Mouse (Mus musculus) adrenal gland, postnatal 36 days (tissue): ENCODE measurements around the gene Carns1. TPM values are rescaled to one million over a fixed set of nuclear protein-coding genes. Genes with fewer than 3 reads are reported as not detected.

Source experiments
- DNase-seq, 2 experiments: peaks; one replicate each; pipeline ENCODE4 v3.0.0; 2021; ENCODE audit warnings: mixed read lengths in 1 of 2
- long read RNA-seq, 2 experiments: library from polyadenylated mRNA; stranded (forward); transcript quantifications; one replicate each; pipeline ENCODE4 v2.0.0; 2021; ENCODE audit warnings: borderline sequencing depth in 2 of 2
- total RNA-seq, 2 experiments: library from RNA; stranded (reverse); gene quantifications; 2 replicates each; pipeline ENCODE4 v1.2.3; 2021

Gene Carns1
- total RNA-seq = 1 to 10 TPM; 2.0 to 2.8 TPM
- long read RNA-seq, experiment 1, partial matches to known transcripts = 1 of 4 reads
- long read RNA-seq, experiment 1, other reads (novel, unspliced or antisense) = 1 of 4 reads
- long read RNA-seq, experiment 2, partial matches to known transcripts = 1 of 3 reads
- long read RNA-seq, experiment 2, other reads (novel, unspliced or antisense) = 0 of 3 reads

DNA sequence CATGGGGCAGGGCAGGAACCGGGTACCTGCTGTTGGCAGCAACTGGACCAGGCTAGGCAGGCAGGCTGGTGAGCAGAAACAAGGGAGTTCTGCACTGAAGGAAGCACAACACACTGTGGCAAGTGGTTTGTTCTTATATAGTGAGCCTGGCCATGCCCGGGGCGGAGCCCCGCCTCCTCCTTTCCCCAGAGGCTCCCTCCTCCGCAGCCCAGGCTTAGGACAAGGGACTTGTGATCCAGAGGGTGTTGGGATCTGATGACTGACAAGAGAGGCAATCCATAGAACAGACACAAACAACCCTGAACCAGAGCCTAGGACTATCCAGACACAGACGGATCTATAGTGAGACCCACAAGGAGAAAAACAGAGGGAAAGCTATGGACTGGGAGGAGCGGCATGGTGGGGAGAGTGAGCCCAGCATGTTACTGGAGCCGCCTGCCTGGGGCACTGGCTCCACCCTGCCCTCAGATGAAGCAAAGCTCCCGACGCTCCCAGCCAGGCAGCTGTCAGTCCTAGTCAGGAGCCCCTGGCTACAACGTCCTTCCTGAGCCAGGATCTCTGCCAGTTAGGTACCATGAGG lies at the start of gene Carns1:
Gene Carns1, minus strand, starts transcription at position 112 of the 580 bp plus-strand sequence.
- no peak for DNase-seq

GRCm38 (mm10) chr19:4222165-4222564 lies 46.9 kb upstream of the Carns1 start:
- peak; percentile 54 to 67 for DNase-seq

DNA sequence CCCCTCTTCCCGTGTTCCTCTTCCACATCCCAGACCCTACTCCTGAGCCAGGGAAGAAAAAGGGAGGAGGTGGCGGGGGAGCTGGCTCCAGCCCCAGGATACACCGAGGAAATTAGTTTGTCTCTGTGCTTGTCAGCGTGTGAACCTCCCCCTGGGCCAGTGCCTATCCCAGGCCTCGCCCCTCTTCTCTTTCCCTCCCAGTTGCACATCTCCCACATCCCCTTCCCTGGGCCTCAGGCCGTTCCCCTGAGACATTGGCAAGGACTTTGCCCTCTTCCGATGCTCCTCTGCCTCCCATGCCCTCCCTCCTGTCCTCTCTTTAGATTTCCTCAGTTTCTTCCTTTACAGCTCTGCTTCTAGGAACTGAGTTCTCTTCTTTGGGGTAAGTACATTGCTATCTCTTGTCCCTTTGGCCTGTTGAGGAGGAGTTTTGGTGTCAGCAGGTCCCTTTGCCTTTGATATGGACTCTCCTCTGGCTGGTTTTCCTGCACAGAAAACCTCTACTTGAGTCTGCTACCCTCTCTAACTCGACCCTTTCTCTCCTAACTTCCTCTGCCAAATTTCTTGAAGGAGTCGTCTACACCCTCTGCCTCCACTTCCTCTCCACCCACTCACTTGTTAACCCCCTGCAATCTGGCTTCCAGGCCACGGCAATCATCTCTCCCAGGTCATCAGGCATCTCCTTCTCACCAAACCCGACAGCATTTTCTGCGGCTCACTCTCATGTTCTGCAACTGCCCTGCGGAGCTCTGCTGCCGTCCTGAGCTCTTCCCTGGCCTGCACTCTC lies 45.9 kb upstream of the Carns1 start:
- peak; percentile 24 to 32 for DNase-seq

- DNase-seq = no peak
Measured at GRCm38 (mm10) chr19:4220416-4220815, 45.1 kb upstream of the Carns1 start.

DNA sequence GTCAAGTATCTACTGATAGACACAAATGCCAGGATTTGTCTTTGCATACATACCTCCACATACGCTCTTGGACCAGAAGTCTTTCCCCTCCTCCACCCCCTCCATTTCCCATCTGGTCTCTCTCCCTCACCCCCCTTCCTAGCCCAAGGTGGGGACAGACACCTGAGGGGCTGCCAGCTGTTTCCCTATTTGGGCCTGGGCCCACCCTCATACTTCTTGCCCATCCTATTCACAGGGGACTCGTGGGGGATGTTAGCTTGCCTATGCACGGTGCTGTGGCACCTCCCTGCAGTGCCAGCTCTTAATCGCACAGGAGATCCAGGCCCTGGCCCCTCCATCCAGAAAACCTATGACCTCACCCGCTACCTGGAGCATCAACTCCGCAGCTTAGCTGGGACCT lies 44.7 kb upstream of the Carns1 start:
- DNase-seq = no peak

DNA sequence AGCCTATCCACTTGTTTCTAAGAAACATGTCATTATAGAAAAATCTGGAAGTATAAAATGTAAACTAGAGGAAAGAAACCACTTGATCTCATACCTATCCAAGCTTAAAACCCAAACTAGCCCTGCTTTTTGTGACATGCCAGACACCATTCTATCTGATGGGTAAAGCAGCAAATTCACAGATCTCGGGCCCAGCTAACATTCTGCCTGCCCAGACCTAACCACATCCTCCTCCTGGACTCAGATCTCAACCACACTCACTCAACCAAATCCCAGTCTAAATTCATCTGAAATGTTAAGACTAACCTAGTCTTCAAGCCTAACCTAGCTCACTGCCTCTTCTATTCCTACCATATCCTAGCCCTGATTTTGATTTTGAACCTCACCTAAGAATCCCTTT lies 43.5 kb upstream of the Carns1 start:
- no peak for DNase-seq

GRCm38 (mm10) chr19:4218293-4218692 lies 43.0 kb upstream of the Carns1 start:
- no peak for DNase-seq

DNA sequence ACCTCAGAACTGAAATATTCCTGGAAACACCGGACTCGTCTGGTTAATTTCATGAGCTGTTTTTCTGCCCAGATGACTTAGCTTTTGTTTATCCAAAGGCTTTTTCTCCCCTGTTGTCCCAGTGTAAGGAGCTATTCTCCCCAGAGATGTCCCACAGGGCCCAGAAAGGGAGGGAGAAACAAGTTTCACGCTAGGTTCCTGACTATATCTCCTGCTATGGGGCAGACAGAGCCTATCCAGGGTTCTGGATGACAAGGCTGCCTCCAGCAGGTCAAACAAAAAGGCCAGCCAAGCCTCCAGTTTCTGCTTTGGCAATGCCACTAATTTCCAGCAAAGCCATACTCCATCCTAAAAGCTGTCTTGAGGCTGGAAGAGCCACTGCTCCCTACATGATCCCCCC lies 42.6 kb upstream of the Carns1 start:
- no peak for DNase-seq

DNA sequence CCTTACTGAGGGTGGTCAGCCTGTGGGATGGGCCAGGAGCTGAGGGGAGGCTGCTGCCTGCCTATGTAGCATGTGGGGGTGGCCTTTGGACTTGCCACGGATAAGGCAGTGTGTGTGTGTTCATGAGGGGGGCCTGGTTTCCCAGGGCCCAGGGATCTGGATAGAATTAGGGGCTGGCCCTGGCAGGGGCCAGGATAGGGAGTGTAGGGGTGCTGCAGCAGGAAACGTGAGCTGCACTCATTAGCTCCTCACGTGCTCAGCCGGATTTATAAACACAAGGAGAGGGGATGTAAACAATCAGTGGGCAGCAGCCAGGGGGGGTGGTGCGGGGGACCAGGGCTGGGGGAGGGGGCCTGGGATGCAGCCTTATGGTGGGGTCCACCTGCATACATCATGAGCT lies 41.9 kb upstream of the Carns1 start:
- DNase-seq = no peak

GRCm38 (mm10) chr19:4216041-4216685 lies 40.9 kb upstream of the Carns1 start:
- peak; percentile 51 to 67 for DNase-seq

DNA sequence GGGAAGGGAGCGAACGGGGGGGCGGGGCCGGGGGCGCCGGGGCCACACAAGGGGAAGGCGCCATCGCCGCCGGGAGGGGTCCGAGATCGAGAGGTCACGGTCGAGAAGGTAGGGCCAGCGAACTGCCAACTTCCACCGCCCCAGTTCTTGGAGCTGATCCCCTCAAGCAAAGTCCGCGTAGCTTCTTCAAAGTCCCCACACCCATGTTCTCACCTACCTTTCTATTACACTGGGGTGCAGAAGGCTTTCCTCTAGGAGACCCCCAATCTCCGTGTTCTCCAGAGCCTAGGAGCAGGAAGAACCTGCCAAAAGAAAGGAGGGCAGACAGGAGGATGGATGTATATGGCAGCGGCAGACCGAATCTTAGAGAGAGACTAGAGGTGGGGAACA lies 40.2 kb upstream of the Carns1 start:
- no peak for DNase-seq

GRCm38 (mm10) chr19:4214771-4215450 lies 39.6 kb upstream of the Carns1 start:
- peak; percentile 48 to 62 for DNase-seq

GRCm38 (mm10) chr19:4214071-4214770 lies 38.9 kb upstream of the Carns1 start, which contains the start of the genes Clcf1 and AC109138.7:
Gene Clcf1 (plus strand): TSS chr19:4214238.
Gene AC109138.7 (plus strand): TSS chr19:4214357.
- peak; percentile 63 to 81 for DNase-seq

DNA sequence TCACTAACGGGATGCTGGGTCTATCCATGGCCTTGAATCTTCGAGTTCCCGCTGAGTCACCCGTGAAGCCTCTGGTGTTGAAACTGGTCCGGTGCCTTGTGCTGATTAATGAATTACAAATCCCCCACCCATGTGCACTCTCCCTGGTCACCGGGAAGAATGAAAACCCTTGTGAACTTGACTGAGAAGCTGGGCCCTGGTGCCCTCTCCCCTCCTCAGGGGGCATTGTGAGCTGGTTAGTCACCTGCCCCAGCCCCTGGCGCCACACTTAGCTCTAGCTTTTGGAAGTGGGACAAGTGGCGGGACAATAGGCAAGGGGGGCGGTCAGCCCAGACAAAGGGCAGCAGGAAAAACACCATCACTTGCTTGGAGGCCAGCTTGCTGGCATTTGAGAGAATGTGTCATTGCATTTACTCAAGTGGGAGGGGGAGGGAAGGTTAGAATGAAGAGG lies 38.3 kb upstream of the Carns1 start:
- peak; percentile 72 to 78 for DNase-seq

GRCm38 (mm10) chr19:4211891-4212588 lies 36.8 kb upstream of the Carns1 start:
- no peak for DNase-seq

GRCm38 (mm10) chr19:4208563-4208962 lies 33.3 kb upstream of the Carns1 start:
- peak in 1 of 2 experiments; percentile 53 for DNase-seq

DNA sequence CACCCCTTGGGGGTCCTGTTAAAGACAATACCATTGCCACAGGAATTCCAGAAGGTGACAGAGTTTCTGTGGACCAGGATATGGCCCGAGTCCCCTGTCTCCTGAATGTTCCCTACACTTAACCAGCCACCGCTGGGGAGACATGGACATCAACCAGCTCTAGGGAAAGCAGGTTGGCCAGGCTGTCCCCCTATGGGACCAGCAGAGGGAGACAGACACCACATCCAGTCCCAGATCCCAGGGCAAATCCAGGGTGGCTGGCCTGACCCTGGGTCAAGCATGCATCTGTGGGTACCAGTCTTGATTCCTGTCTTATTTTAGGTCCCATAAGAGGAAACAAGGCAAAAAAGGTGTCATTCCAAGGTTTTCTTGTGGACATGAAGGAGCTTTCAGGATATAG lies 31.7 kb upstream of the Carns1 start:
- DNase-seq = peak; percentile 82 to 84

DNA sequence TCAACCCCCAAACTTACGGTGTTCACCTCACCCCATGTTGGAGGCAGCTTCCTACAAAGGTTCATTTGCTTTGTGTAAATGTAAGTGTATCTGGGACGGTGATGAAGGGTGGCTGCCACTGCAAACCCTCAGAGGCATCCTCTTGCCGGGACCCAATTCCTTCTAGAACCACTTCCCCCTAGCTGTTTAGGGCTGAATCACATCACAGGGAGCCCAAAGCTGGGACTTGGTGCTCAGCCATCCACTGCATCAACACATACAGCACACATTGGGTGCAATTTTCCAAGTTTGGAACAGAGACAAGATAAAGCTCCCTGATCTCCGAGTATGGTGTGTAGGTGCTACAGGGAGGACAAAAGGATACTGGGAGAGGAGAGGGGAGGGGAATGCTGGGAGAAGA lies 29.6 kb upstream of the Carns1 start:
- DNase-seq = no peak

GRCm38 (mm10) chr19:4203604-4204326 lies 28.5 kb upstream of the Carns1 start:
- no peak for DNase-seq

- DNase-seq = no peak
Measured at GRCm38 (mm10) chr19:4203148-4203547, 27.9 kb upstream of the Carns1 start.
